Mouse (Mus musculus) urinary bladder, postnatal 10 days (tissue): Measurements from ENCODE around the gene Camkk2.

ENCODE experiments used
- DNase-seq: peaks from one replicate; pipeline ENCODE4 v3.0.0; 2022; ENCODE audit warnings: low spot score

The Camkk2 gene

DNA sequence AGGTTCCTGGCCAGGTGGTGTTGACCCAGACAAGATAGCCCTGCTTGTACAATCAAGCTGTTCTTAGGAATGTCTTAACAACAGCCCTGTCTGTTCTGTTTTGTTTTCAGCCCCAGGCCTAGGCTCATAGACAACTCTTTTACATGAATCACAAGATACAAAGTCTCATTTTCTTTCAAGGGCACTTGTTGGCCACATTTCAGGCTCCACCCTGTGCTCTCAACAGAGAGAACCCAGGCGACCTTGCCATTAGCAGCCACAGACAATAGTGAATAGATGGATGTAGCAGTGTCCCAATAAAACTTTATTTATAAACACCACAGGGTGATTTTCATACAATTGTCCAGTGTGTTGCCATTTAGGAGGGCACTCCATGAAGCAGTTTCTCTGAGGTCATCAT lies 2.9 kb upstream of the Camkk2 start:
- DNase-seq: no peak

DNA sequence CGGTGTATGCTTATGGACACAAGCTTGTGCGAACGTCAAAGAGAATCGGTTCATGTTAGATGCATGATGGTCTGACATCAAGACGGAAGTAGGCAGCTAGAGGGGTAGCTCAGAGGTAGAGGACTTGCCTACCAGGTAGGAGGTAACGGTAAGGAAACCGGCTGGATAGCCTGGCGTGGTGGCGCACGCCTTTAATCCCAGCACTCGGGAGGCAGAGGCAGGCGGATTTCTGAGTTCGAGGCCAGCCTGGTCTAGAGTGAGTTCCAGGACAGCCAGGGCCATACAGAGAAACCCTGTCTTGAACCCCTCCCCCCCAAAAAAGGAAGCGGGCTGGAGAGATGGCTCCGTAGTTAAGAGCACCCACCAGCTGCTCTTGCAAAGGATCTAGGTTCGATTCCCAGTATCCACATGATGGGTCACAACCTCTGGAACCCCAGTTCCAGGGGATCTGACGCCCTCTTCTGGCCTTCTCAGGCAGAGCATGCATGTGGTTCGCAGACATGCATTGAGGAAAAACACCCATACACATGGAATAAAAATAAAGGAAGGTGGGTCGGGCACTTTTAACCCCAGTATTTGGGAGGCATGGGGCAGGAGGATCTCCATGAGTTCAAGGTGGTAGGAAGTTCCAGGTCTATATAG lies 1.7 kb upstream of the Camkk2 start:
- no peak for DNase-seq

- no peak for DNase-seq
These were observed 680 bp downstream of the Camkk2 start for GRCm38 (mm10) chr5:122778231-122779226.

- no peak for DNase-seq
These were observed 1.9 kb downstream of the Camkk2 start for GRCm38 (mm10) chr5:122777322-122777721.

DNA sequence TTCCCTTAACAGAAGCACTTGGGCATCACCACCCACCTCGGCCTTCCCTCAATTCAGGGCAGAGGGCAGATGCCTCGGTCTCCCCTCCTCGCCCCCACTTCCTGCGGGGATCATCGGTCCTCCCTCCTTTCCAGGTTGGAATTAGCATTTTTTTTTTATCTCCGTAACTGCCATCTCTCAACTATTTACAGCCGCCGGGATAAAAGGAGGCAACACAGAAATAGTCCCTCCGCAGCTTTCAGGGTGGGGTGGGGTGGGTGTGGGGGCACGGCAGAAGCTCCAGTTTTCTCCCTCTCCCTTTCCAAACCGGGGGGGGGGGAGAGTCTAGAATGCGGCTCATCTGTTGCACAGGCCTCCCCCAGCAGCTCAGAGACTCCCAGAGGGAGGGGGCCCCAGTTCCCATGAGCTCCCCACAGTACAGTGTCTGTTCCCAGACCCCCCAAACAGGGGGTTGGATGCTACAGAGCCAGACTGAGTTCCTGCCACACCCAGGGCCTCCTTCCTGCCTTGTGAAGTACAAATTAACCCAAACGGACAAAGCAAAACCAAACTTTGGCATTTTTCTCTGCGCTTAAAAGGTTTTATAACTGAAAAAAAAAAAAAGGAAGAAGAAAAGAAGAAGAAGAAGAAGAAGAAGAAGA lies 3.4 kb downstream of the Camkk2 start:
- no peak for DNase-seq

DNA sequence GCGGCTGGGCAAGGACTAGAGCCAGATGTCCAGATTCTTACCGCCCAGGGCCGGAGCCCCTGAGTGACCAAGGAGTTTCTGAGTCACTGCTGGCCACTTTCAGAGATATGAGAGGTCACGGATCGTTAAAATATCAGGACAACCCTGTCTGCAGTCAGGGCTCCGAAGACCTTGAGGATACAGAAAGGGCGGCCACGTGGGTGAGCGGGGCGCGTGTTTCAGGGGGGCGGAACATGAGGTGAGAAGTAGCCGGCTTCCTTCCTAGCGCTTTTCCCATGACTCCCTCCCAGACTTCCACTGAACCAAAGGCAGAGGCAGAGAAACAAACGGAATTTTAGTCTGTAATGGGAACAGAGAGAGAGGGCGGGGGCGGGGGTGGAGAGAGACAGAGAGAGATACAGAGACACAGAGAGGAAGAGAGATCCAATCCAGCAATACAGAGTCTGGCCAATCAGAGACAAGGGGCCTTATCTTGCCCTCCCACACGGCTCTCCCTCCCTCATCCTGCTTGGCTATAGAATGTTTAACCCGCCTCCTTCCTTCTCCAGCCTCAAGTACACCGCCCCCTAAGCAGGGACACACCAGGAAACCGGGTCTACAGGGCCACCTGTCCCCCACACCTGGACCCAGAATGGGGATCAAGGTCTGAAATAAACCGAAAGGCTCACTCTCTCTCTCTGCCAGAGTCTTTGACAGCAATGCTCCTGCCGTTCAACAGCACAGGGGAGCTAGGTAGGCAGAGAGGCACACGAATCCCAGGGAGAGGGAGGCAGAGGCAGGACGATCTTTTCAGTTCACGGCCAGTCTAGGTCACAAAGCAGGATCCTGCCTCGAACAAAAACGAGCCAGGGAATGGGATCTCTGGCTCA lies 4.2 kb downstream of the Camkk2 start:
- DNase-seq: no peak

- DNase-seq: no peak
These were observed 5.5 kb downstream of the Camkk2 start for GRCm38 (mm10) chr5:122773756-122774155.

- no peak for DNase-seq
These were observed 7.8 kb downstream of the Camkk2 start for GRCm38 (mm10) chr5:122771428-122771827.

DNA sequence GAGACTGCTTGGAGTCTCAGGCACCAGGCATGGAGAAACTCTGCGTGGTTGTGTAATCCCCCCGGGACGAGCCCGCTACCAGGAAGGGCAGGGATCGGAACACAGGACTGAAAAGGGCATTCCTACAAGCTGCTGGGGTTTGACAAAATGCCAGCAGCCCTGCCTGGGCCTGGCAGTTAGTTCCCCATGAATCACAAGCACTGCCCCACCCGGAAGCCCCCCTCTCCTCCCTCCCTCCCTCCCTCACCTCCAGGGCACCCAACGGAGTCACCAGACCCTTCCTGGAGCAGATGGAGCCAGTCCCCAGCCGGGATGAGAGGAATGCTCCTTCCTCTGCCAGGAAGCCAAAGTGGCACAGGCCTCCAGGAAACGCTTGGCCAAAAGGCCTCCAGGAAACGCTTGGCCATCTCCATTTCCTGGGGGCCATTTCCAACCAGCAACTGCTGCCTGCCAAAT lies 8.4 kb downstream of the Camkk2 start:
- DNase-seq: no peak

- DNase-seq: no peak
These were observed 8.9 kb downstream of the Camkk2 start for GRCm38 (mm10) chr5:122770304-122770703.

DNA sequence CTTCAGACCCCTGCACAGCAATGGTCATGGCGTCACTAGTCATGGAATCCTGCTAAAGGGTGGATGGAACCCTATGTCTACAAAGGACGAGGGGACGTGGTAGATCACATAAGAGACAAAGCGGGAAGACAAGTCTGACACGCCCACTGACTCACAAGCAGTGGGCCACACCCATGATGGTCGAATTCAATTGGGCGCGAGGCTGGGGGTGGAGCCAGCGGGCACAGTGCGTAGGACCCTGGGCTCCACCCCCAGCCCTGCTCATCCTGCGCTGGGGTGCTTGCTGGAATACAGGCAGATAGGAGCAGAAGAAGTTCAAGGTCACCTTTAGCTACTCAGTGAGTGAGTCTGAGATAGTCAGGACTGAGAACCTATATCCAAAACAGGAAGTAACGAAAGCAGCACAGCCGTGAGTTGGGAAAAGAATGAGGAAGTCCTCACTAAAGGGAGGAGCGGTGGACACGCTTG lies 10.1 kb downstream of the Camkk2 start:
- DNase-seq: no peak

- DNase-seq: no peak
These were observed 11.9 kb downstream of the Camkk2 start for GRCm38 (mm10) chr5:122767283-122767682.

GRCm38 (mm10) chr5:122764032-122764464 lies 15.2 kb downstream of the Camkk2 start:
- DNase-seq: no peak

- no peak for DNase-seq
These were observed 15.8 kb downstream of the Camkk2 start for GRCm38 (mm10) chr5:122763271-122764031.

DNA sequence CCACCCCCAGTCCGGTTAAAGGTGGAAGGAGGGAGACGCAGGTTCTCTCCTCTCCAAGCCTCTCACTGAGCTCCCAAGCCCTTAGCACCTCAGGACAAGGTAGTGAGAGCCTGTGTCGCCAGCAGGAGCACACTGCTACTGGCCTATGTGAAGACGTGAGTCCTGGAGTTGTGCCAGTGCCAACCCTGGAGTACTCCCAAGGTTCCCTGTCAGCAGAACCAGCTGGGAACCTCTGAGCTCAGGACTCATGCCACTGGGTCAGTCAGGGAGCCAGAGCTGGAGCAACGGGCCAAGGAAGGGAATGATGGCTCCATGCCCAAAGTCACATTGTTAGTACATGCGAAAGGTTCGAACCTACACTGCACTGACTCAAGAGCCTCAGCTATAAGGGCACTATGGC lies 22.5 kb downstream of the Camkk2 start:
- no peak for DNase-seq

DNA sequence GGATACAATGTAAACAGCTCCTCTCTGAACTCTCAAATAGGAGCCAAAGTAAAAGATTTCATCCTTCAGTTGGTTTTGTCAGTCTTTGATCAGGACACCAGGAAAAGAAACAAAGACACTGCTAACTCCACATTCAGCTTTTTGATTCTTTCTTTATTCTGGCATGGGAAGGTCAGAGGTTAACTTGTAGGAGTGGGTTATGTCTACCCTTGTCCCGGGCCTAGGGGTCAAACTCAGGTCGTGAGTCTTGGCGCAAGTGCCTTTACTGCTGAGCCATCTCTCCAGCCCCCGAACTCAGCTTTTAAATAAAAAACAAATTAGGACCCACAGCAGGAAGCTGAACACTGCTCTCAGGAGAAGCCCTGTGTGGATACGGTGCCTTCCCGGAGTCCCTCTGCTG lies 23.1 kb downstream of the Camkk2 start:
- no peak for DNase-seq

- DNase-seq: no peak
These were observed 23.6 kb downstream of the Camkk2 start for GRCm38 (mm10) chr5:122755620-122756019.

DNA sequence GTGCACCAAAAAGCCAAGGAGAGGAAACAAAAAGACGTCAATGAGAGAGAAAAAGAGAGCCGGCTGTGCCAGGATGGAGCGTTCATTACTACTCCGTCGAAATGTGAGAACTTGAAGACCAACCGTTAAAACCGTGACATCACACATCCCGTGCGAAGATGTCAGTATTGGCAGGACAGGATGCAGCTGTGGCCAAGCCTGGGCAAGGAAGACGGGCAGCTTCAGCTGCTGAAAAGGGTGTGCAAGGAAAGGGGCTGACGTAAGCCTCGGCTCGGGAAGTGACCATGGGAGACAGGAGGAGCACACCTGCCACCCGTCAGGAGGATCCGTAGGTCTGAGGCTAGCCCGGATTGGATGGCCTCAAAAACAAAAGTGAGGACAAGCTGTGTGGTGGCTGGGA lies 24.7 kb downstream of the Camkk2 start:
- no peak for DNase-seq

DNA sequence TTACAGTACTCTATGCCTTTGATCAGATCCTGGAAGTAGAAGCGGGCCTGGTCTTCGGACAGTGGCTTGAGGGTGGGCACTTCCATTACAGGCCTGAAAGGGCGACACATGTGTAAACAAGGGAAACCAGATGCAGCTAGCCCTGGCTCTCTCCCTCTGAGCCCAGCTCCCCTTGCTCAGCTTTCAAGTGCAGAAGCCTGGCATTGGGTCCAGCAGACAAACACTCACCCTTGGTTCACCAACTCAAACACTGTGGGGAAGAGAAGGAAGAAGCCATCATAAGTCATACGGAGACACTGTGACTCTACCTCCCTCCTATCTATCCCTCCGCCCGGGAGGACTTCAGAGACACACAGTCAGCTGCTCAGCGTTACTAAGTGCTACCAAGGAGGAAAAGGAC lies 31.3 kb downstream of the Camkk2 start:
- DNase-seq: no peak

DNA sequence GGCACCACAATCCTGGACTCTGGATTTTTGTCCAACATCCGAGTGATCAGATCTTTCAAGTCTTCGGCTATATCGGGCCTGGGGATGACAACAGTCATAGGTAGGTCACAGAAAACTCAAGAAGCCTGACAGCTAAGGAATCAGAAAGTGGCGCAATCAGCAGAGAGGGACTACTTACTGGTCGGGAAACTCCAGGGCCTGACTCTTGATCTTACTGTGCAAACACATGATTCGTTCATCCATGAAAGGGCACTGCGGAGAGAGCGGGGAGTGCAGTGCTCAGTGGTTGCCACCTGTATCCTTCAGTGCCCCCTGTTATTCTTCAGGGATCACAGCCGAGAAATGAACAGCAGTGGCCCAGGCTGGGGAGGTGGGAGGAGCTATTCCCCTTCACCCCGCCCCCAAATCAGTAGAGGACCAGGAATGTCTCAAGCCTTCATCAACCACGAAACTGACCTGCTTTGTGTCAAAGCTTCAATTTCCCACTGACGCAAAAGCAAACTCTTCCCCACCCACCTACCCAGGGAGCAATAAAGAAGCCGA lies 35.3 kb downstream of the Camkk2 start:
- no peak for DNase-seq

DNA sequence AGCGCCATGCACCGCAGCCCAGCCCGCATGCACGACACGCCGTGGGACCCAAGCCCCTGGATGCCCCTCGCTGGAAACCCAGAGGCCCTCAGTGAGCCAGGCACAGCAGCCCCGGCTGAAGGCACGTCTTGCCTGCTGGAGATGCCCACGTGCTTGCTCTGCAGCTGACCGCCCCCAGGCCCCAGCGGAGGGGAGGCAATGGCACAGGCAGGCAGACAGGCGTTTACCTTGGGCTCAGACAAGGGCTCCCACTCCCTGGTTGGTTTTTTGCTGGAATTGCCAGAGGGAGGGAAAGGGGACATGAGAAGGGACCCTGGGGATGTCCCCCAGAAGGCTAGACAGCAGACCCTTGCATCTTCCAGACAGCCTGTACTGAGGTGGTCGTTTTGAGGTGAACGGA lies 42.4 kb downstream of the Camkk2 start:
- DNase-seq: no peak
